Mouse (Mus musculus) heart, postnatal 0 days (tissue): Measurements from ENCODE around the gene Spryd4.

Experiments
- CTCF ChIP-seq: IDR thresholded peaks from 2 replicates; pipeline ENCODE4 v1.5.1; 2016; ENCODE audit warnings: antibody characterized with exemption, control low read depth, low read depth
- EP300 ChIP-seq: IDR thresholded peaks from 2 replicates; pipeline ENCODE4 v1.6.1; 2016; ENCODE audit warnings: antibody characterized with exemption, low read depth

DNA sequence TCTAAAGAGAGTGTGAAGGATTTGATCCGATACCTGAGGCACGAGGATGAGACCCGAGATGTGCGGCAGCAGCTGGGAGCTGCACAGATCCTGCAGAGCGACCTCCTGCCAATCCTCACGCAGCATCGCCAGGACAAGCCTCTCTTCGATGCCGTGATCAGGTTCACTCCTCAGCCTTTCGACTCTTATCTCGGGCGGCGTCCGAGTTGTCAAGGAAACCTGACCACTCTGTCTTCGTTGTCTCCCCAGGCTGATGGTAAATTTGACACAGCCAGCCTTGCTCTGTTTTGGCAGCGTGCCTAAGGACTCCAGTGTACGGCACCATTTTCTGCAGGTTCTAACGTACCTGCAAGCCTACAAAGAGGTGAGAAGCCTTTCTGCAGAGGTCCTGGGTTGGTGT is 28.5 kb upstream of the Spryd4 start:
- no peak for TF ChIP-seq CTCF
- TF ChIP-seq EP300, result no peak
